Mouse (Mus musculus) kidney, adult 2 months (tissue): ENCODE measurements around the gene Slc7a7.

Source experiments
- CTCF ChIP-seq: fragments of 200-500 bp; conservative IDR thresholded peaks from 2 replicates; pipeline ENCODE4 v1.5.1; 2011; ENCODE audit warnings: low read depth, mild to moderate bottlenecking, control low read depth, low read length, moderate library complexity, mixed read lengths; ENCODE audit not compliant: insufficient read depth, insufficient read length
- POLR2A ChIP-seq: fragments of 200-500 bp; IDR thresholded peaks from one replicate; pipeline ENCODE4 v1.6.1; 2011; ENCODE audit warnings: low read depth, low read length, control low read depth

DNA sequence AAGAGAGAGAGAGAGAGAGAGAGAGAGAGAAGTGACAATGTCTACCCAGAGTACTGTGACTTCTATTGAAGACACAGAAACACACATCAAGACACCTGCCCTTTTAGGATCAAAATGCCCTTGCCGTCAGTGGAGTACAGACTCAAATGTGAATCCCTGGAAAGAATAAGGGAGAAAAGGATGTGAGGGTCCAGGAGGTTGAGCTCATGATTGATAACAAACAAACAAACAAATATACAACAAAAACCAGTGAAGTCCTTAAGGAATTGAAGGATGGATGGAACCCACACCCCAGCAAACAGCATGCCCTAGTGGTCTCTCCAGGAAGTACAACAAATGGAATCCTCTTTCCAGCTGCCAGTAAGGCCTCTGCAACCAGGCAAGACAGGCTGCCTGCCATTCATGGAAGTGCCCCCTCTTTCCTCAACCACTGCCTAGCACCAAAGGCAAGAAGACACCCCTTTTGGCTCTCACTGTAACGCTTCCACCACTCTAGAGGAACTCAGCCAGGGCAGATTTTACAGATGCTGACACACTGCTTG is 4.9 kb downstream of the Slc7a7 start:
- TF ChIP-seq CTCF (peak; percentile 87), POLR2A (no peak)
